Mouse (Mus musculus): ENCODE results near the gene Ppp2r5c. TPM values are rescaled to one million over a fixed set of nuclear protein-coding genes. Genes with fewer than 3 reads are reported as not detected.

Gene Ppp2r5c
- polyA plus RNA-seq, 1 experiment = 24.4 TPM

DNA sequence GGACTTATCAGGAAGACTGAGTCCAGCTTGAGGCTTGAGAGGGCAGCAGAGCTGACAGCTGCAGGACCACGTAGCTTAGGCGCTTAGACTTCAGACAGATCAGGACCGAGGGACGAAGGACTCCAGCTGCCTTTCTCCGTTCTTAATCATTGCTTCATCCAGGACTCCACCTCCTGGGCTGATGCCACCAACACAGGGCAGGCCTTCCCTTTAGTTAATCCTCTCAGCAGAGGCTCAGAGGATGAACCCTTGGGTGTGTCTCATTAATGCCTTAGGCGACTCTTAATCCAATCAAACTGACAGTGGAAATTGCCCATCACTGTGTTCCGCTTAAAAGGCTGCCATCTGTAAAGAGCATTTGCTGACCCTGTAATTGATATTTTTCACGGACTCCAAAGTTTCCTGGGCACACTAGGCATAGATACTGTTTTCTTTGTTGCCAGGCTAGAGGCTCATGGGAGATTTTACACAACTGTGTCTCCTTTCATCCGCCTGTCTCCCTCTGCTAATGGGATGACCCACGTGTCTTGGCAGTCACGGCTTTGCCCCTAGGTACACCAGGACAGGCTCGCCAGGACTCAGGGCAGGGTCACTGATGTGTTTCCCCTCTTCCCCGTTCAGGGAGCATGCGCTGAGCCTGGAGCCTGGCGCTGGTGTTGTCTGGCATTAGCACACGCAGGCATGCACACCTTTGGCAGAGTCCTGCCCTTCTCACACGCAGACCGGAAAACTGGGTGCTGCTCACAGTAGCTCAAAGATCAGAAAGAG is 110.1 kb downstream of the Ppp2r5c start:
- TF ChIP-seq GATA1 (IDR thresholded peaks at IDR 0.05; ENCODE audit: borderline replicate concordance, low read length) = no peak
- TF ChIP-seq FLI1 (IDR thresholded peaks at IDR 0.05; ENCODE audit: low read length) = no peak
- H3K36me3 ChIP-seq (replicated peaks; ENCODE audit: low read length) = peaks cover 98% of the 10 kb centered on the region
- no peaks in the 10 kb centered on the region for H3K4me1 ChIP-seq
- no peaks in the 10 kb centered on the region for H3K27me3 ChIP-seq (replicated peaks)
- H3K4me3 ChIP-seq (replicated peaks) = no peak overlapping the region
- no peaks in the 10 kb centered on the region for H3K9me3 ChIP-seq

DNA sequence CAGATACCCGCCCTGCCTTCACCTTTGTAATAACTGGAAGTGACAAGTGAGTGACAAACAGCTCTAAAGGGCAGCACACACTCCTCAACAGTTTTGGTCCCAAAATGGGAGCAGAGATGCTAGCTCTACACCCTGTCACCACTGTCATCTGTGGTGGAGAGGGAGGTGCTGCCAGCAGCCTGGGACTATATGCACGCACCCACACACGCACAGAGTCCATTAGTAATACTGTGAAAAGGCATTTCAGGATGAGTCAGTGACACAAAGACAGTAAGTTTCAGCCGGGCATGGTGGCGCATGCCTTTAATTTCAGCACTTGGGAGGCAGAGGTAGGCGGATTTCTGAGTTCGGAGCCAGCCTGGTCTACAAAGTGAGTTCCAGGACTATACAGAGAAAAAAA is 111.3 kb downstream of the Ppp2r5c start:
- H3K36me3 ChIP-seq (replicated peaks; ENCODE audit: low read length) = peaks cover 98% of the 10 kb centered on the region
- no peak for TF ChIP-seq GATA1 (IDR thresholded peaks at IDR 0.05; ENCODE audit: borderline replicate concordance, low read length)
- no peak for TF ChIP-seq FLI1 (IDR thresholded peaks at IDR 0.05; ENCODE audit: low read length)
- H3K4me1 ChIP-seq = no peaks in the 10 kb centered on the region
- H3K27me3 ChIP-seq (replicated peaks) = no peaks in the 10 kb centered on the region
- H3K4me3 ChIP-seq (replicated peaks) = no peak overlapping the region
- H3K9me3 ChIP-seq = no peaks in the 10 kb centered on the region

DNA sequence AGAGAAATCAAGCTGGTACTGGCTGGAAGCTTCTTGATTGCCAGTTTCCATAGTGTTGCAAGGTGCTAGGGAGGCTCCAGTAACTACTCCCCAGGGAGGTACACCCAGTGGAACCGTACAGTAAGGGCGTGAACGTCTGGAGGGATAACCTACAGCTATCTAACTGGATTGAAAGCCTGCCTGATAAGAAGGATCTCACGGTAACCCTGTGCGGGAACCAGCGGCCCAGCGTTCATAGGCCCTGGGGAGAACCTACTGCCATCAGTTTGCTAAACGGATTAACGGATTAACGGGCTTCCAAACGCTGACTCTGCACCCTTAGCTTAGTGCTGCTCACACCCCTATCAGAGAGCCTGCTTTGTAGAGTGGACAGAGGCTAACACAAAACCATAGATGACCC is 116.5 kb downstream of the Ppp2r5c start:
- H3K36me3 ChIP-seq (replicated peaks; ENCODE audit: low read length) = peaks cover 97% of the 10 kb centered on the region
- H3K9me3 ChIP-seq = no peaks in the 10 kb centered on the region
- H3K4me3 ChIP-seq (replicated peaks) = no peak overlapping the region
- no peaks in the 10 kb centered on the region for H3K4me1 ChIP-seq
- TF ChIP-seq GATA1 (IDR thresholded peaks at IDR 0.05; ENCODE audit: borderline replicate concordance, low read length) = no peak
- no peak for TF ChIP-seq FLI1 (IDR thresholded peaks at IDR 0.05; ENCODE audit: low read length)
- H3K27me3 ChIP-seq (replicated peaks) = no peaks in the 10 kb centered on the region

DNA sequence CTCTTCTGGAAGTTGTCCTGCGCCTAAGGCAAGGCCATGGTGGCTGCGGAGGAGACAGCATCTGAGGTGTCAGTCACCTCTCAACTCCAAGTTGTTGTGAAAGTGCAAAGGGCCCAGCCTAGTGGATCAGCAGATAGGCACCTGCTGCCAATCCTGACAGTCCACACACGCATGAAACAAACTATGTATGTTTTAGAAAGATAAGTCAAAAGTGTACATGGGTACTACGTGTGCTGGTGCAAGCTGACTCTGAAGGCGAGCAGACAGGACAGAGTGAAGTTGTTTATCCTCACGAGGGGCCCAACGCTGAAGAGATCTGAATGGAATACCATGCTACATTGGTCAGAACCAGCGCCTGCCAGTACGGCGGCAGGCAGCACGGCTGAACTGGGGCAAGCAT is 117.9 kb downstream of the Ppp2r5c start:
- TF ChIP-seq GATA1 (IDR thresholded peaks at IDR 0.05; ENCODE audit: borderline replicate concordance, low read length) (no peak), FLI1 (IDR thresholded peaks at IDR 0.05; ENCODE audit: low read length) (no peak)
- Histone ChIP-seq H3K4me1 (no peaks in the 10 kb centered on the region), H3K27me3 (replicated peaks) (no peaks in the 10 kb centered on the region), H3K4me3 (replicated peaks) (no peak overlapping the region), H3K9me3 (no peaks in the 10 kb centered on the region), H3K36me3 (replicated peaks; ENCODE audit: low read length) (peaks cover 96% of the 10 kb centered on the region)

DNA sequence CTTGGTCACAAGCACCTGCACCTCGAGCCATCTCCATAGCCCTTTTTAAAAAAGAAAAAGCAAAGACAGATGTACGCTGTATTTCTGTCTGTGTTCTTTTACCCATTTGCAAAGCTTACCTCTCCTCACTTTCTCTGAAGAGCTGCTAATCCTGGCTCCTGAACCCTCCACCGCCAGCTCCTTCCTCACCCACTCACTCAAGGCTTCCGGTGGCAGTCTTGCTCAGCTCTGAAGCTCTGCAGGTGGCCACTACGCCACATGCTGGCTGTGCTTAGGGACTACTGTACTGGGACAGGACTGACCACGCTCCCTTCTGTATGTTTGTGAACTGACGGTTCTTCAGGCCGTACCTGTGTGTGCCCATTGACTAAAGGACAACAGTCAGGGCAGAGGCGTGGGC is 119.4 kb downstream of the Ppp2r5c start:
- H3K4me1 ChIP-seq = no peaks in the 10 kb centered on the region
- no peak overlapping the region for H3K4me3 ChIP-seq (replicated peaks)
- TF ChIP-seq FLI1 (IDR thresholded peaks at IDR 0.05; ENCODE audit: low read length) = no peak
- no peak for TF ChIP-seq GATA1 (IDR thresholded peaks at IDR 0.05; ENCODE audit: borderline replicate concordance, low read length)
- H3K27me3 ChIP-seq (replicated peaks) = no peaks in the 10 kb centered on the region
- H3K9me3 ChIP-seq = no peaks in the 10 kb centered on the region
- peaks cover 96% of the 10 kb centered on the region for H3K36me3 ChIP-seq (replicated peaks; ENCODE audit: low read length)

DNA sequence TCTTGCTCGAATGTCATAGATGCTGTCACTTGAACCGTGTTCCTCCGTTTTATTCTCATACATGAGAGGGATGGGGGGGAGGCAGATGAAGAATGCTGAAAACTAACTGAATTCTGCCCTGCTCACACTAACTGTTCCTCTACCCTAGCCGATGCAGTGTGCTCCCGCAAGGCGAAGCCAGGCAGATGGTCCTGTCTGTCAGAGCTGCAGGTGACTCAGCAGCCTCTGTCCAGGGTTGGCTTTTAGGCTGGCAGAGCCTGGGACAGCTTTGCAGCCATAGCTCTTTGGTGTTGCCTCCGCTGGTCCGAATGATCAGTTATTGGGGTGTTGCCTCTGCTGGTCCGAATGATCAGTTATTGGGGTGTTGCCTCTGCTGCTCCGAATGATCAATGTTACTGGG is 124.1 kb downstream of the Ppp2r5c start:
- peaks cover 99% of the 10 kb centered on the region for H3K36me3 ChIP-seq (replicated peaks; ENCODE audit: low read length)
- TF ChIP-seq FLI1 (IDR thresholded peaks at IDR 0.05; ENCODE audit: low read length) (no peak), GATA1 (IDR thresholded peaks at IDR 0.05; ENCODE audit: borderline replicate concordance, low read length) (no peak)
- H3K4me3 ChIP-seq (replicated peaks) = no peak overlapping the region
- H3K4me1 ChIP-seq = no peaks in the 10 kb centered on the region
- no peaks in the 10 kb centered on the region for H3K27me3 ChIP-seq (replicated peaks)
- H3K9me3 ChIP-seq = no peaks in the 10 kb centered on the region

DNA sequence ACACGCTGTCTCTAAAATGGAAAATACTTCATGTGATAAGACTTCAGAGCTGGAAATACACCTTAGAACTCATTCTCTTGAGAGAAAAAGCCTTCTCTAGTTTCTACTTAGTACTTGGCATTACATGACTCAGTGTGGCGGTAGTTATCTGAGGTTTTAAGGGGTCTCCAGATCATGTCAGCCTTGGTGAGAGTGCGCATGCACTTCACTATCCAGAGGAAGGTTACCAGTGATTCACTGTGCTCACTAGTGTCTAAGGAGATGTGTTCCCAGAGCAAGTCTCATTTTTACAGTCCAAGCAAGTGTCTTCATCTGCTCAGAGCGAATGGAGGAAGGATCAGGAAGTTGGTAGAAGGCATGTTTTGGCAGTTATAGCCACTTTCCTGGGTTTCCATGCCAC is 125.4 kb downstream of the Ppp2r5c start:
- no peak for TF ChIP-seq FLI1 (IDR thresholded peaks at IDR 0.05; ENCODE audit: low read length)
- no peak for TF ChIP-seq GATA1 (IDR thresholded peaks at IDR 0.05; ENCODE audit: borderline replicate concordance, low read length)
- no peak overlapping the region for H3K4me3 ChIP-seq (replicated peaks)
- H3K4me1 ChIP-seq = no peaks in the 10 kb centered on the region
- peaks cover 99% of the 10 kb centered on the region for H3K36me3 ChIP-seq (replicated peaks; ENCODE audit: low read length)
- H3K27me3 ChIP-seq (replicated peaks) = no peaks in the 10 kb centered on the region
- H3K9me3 ChIP-seq = no peaks in the 10 kb centered on the region

DNA sequence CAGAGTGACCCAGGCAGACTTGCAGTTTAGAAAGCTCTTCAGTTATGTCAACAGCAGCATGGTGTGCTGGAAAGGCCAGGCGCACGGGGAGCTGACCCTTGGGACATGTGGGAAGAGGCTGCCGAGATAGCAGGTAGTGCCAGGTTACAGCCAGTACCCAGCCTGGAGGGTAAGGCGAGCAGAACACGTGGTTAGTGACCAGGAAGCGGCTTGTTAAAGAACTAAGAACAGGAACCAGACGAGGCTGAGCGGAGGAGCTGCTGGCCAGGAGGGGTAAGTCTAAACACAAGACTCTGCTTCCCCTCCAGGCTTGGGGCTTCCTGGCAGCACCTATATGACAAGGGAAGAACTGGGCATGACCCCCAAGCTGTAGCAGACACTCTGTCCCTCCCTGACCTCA is 126.7 kb downstream of the Ppp2r5c start:
- H3K4me3 ChIP-seq (replicated peaks) = no peak overlapping the region
- no peaks in the 10 kb centered on the region for H3K27me3 ChIP-seq (replicated peaks)
- H3K9me3 ChIP-seq = no peaks in the 10 kb centered on the region
- TF ChIP-seq GATA1 (IDR thresholded peaks at IDR 0.05; ENCODE audit: borderline replicate concordance, low read length) = no peak
- no peaks in the 10 kb centered on the region for H3K4me1 ChIP-seq
- H3K36me3 ChIP-seq (replicated peaks; ENCODE audit: low read length) = peaks cover 99% of the 10 kb centered on the region

DNA sequence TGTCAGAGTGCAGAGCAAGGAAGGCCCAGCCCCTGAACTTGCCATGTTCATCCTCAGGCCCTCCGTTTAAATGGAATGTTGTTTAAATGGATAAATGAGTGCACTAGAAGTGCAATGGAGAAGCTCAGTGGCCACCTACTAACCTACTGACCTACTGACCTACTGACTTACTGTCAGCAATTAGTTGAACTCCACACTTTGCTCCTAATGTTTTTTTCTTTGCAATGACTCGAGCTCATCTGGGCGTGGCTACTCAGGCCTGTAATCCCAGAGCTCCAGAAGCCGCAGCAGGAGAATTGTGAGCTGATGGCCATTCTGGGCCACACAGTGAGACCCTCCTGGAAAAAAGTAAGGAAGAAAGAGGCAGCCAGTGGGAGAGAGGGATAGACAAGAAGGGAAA is 129.0 kb downstream of the Ppp2r5c start:
- Histone ChIP-seq H3K4me1 (no peaks in the 10 kb centered on the region), H3K4me3 (replicated peaks) (no peak overlapping the region), H3K27me3 (replicated peaks) (no peaks in the 10 kb centered on the region), H3K36me3 (replicated peaks; ENCODE audit: low read length) (peaks cover 99% of the 10 kb centered on the region), H3K9me3 (no peaks in the 10 kb centered on the region)
- TF ChIP-seq GATA1 (IDR thresholded peaks at IDR 0.05; ENCODE audit: borderline replicate concordance, low read length) (no peak), FLI1 (IDR thresholded peaks at IDR 0.05; ENCODE audit: low read length) (no peak)

DNA sequence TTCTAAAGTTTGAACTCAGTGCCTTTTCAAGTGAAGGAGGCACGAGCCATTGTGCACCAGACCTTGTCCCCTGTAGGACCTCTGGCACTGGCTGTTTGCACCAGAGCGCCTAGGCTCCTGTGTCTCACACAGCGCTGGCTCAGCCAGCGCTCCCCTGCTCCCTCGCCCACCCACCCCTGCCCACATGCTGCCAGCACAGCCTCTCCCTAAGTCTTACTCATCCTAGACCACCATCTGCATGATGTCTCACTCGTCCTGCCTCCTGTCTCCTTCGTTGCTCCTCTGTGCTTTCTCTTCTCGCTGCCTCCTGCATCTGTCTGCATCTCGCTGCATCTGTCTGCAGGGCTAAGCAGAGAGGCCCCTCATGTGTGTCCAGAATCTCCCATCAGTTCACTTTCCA is 131.4 kb downstream of the Ppp2r5c start:
- Histone ChIP-seq H3K36me3 (replicated peaks; ENCODE audit: low read length) (peaks cover 91% of the 10 kb centered on the region), H3K4me1 (no peaks in the 10 kb centered on the region), H3K4me3 (replicated peaks) (no peak overlapping the region), H3K9me3 (no peaks in the 10 kb centered on the region), H3K27me3 (replicated peaks) (no peaks in the 10 kb centered on the region)
- TF ChIP-seq FLI1 (IDR thresholded peaks at IDR 0.05; ENCODE audit: low read length) (no peak), GATA1 (IDR thresholded peaks at IDR 0.05; ENCODE audit: borderline replicate concordance, low read length) (no peak)
